Mouse (Mus musculus) forelimb bud, embryonic 11.5 days (tissue): ENCODE data around the gene Mapk8.

Experiments used
- DNase-seq: peaks from one replicate; pipeline ENCODE4 v3.0.0-alpha.2; 2012; ENCODE audit warnings: low read depth, low spot score

Mapk8 gene

GRCm38 (mm10) chr14:33348146-33348545 lies 98.8 kb downstream of the Mapk8 start:
- DNase-seq = no peak

GRCm38 (mm10) chr14:33347738-33348137 lies 99.2 kb downstream of the Mapk8 start:
- no peak for DNase-seq

- no peak for DNase-seq
Measured at GRCm38 (mm10) chr14:33346546-33346945, 100.4 kb downstream of the Mapk8 start.

GRCm38 (mm10) chr14:33343131-33343725 lies 103.7 kb downstream of the Mapk8 start:
- DNase-seq = no peak

- no peak for DNase-seq
Measured at GRCm38 (mm10) chr14:33338684-33339083, 108.3 kb downstream of the Mapk8 start.

GRCm38 (mm10) chr14:33335733-33336132 lies 111.2 kb downstream of the Mapk8 start:
- DNase-seq = no peak

- no peak for DNase-seq
Measured at GRCm38 (mm10) chr14:33334402-33334801, 112.6 kb downstream of the Mapk8 start.

GRCm38 (mm10) chr14:33333833-33334232 lies 113.1 kb downstream of the Mapk8 start:
- no peak for DNase-seq

GRCm38 (mm10) chr14:33331627-33332026 lies 115.3 kb downstream of the Mapk8 start:
- DNase-seq = no peak

GRCm38 (mm10) chr14:33330986-33331385 lies 116.0 kb downstream of the Mapk8 start:
- no peak for DNase-seq

GRCm38 (mm10) chr14:33329297-33329805 lies 117.6 kb downstream of the Mapk8 start:
- no peak for DNase-seq

- DNase-seq = no peak
Measured at GRCm38 (mm10) chr14:33328369-33328768, 118.6 kb downstream of the Mapk8 start.
